24 mouse cellular contexts compared by ENCODE assay signal in the genomic region with DNA sequence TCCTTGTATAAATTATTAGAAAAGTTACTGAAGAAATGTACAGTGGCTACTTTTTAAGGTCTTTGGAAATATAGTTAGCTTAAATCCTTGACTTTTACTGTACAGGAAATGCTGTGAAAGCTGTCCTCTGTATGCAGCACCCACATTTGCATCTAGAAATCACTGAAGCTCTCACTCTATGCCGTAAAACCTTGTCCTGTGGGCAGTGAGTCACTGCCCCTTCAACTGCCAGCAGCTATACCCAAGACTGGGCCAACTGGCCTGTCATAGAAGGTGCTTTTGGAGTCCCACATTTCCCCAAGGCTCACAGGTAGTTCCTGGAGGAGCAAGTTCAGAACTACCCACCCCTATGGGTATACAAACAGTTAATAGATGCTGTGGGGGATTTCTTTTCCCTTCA.
"Had no signal": no experiment of that assay in that cellular context is flagged by ENCODE, and none has a peak within 500 bp of the region (broad histone marks: within the 10 kb centered on the region; RNA-seq: fewer than 3 reads in every experiment).

No protein-coding gene starts in this region.

- H3K9ac ChIP-seq: heart, embryonic 13.5 days; heart, embryonic 15.5 days; hindbrain, embryonic 13.5 days; hindbrain, embryonic 15.5 days; limb, embryonic 13.5 days; limb, embryonic 15.5 days; liver, embryonic 12.5 days; liver, embryonic 14.5 days had no signal

- DNase-seq: gastrocnemius, postnatal 14 days; gastrocnemius, postnatal 36 days; heart, adult 18-20 months; heart, postnatal 14 days; heart, postnatal 36 days; kidney, adult 18-20 months; kidney, adult 8-10 months; kidney, postnatal 10 days; kidney, postnatal 25 days; kidney, postnatal 4 days; layer of hippocampus, adult 9-11 months; layer of hippocampus, postnatal 36 days; left cerebral cortex, postnatal 4 days had no signal

- H3K4me3 ChIP-seq: heart, embryonic 13.5 days; heart, embryonic 15.5 days; hindbrain, embryonic 13.5 days; hindbrain, embryonic 15.5 days; layer of hippocampus, adult 2 months; limb, embryonic 13.5 days; limb, embryonic 15.5 days; liver, embryonic 12.5 days had no signal

- H3K4me1 ChIP-seq: hindbrain, embryonic 13.5 days; hindbrain, embryonic 15.5 days; limb, embryonic 13.5 days; limb, embryonic 15.5 days had no signal

- H3K4me2 ChIP-seq: heart, embryonic 11.5 days; heart, embryonic 13.5 days; heart, embryonic 15.5 days; hindbrain, embryonic 13.5 days; hindbrain, embryonic 15.5 days; limb, embryonic 13.5 days; limb, embryonic 15.5 days; liver, embryonic 12.5 days had no signal

- H3K27me3 ChIP-seq: heart, embryonic 13.5 days; heart, embryonic 15.5 days; hindbrain, embryonic 13.5 days; hindbrain, embryonic 15.5 days; limb, embryonic 13.5 days; limb, embryonic 15.5 days; liver, embryonic 12.5 days had no signal

- H3K9me3 ChIP-seq: heart, embryonic 13.5 days; heart, embryonic 15.5 days; hindbrain, embryonic 13.5 days; hindbrain, embryonic 15.5 days; limb, embryonic 13.5 days; limb, embryonic 15.5 days; liver, embryonic 12.5 days had no signal

- H3K27ac ChIP-seq: heart, embryonic 13.5 days; heart, embryonic 15.5 days; hindbrain, embryonic 13.5 days; hindbrain, embryonic 15.5 days; hindbrain, postnatal 0 days; layer of hippocampus, adult 2 months; limb, embryonic 13.5 days; limb, embryonic 15.5 days; liver, embryonic 12.5 days; liver, embryonic 14.5 days had no signal
